In the genomic region with DNA sequence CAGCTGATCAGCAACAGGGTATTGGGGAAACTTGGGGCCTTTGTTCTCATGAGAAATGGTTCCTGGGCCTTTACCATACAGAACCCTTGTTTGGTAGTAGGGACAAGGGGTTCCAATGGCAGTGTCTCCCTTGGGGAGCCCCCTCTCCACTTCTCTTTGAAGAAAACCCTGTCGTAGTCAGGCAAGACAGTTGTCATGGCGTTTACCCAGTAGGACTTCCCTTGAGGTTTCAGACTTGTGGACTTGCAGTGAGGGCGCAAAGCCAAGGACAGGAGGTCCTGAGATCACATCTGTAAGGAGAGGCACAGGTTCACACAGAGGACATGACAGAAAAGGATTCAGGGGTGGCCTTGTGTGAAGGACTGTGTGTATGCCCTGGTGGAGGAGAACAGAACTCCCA, we compare ENCODE assay signal across 30 mouse cellular contexts. TPM values are rescaled to one million over a fixed set of nuclear protein-coding genes. Genes with fewer than 3 reads are reported as not detected.
A peak's percentile ranks its signal among the peaks of the same experiment; 100 is the strongest.
DNase-seq lines count a peak whose midpoint lies in the region; ATAC-seq lines count a peak whose summit lies in the region.
"Had no signal": no experiment of that assay in that cellular context is flagged by ENCODE, and none has a peak within 500 bp of the region (broad histone marks: within the 10 kb centered on the region; RNA-seq: fewer than 3 reads in every experiment).

No protein-coding gene starts in this region.

- H3K9me3 ChIP-seq in hindbrain, embryonic 12.5 days (replicated peaks) = no peaks in the 10 kb centered on the region
- H3K9me3 ChIP-seq in hindbrain, embryonic 11.5 days (ENCODE audit: control insufficient read depth, low read length) = no peaks in the 10 kb centered on the region
- H3K9me3 ChIP-seq: forebrain, embryonic 10.5 days; kidney, embryonic 15.5 days; limb, embryonic 12.5 days; stomach, embryonic 15.5 days had no signal

- H3K4me2 ChIP-seq in hindbrain, embryonic 12.5 days (replicated peaks) = no peak overlapping the region
- H3K4me2 ChIP-seq in hindbrain, embryonic 11.5 days (replicated peaks; ENCODE audit: low read depth, low read length) = no peak overlapping the region
- H3K4me2 ChIP-seq: liver, embryonic 11.5 days; stomach, embryonic 15.5 days had no signal

- H3K4me1 ChIP-seq in hindbrain, embryonic 12.5 days = peaks cover 20% of the 10 kb centered on the region
- no peaks in the 10 kb centered on the region for H3K4me1 ChIP-seq in hindbrain, embryonic 11.5 days (replicated peaks; ENCODE audit: control insufficient read depth, insufficient read depth, low read length)

- peak; percentile 2 for DNase-seq in cerebellum, adult 8-10 months
- no peak for DNase-seq in hindbrain, embryonic 11.5 days (ENCODE audit: low spot score)
- DNase-seq in thymus, postnatal 0 days (ENCODE audit: low spot score) = peak; percentile 5
- no peak for DNase-seq in thymus, postnatal 36 days
- no peak for DNase-seq in urinary bladder, adult 2 months (ENCODE audit: low spot score)
- no peak for DNase-seq in adrenal gland, postnatal 14 days
- DNase-seq: gastrocnemius, postnatal 25 days; kidney, adult 11 months; kidney, postnatal 36 days; layer of hippocampus, postnatal 36 days; liver, postnatal 0 days had no signal

- no peaks in the 10 kb centered on the region for H3K36me3 ChIP-seq in hindbrain, embryonic 12.5 days
- H3K36me3 ChIP-seq in hindbrain, embryonic 11.5 days (ENCODE audit: control insufficient read depth, insufficient read depth, low read length) = no peaks in the 10 kb centered on the region
- H3K36me3 ChIP-seq: forebrain, embryonic 10.5 days; kidney, embryonic 15.5 days; limb, embryonic 12.5 days; stomach, embryonic 15.5 days had no signal

- no peak for ATAC-seq in cerebellum, adult (ENCODE audit: insufficient number of reproducible peaks, low FRiP score, low TSS enrichment)
- ATAC-seq in hindbrain, embryonic 12.5 days (ENCODE audit: low FRiP score) = no peak
- no peak for ATAC-seq in hindbrain, embryonic 11.5 days (ENCODE audit: low FRiP score)
- ATAC-seq: CD4-positive, CD25-positive, alpha-beta regulatory T cell, adult 4 months; liver, postnatal 0 days; lung, postnatal 0 days had no signal

- H3K9ac ChIP-seq in hindbrain, embryonic 12.5 days = no peak overlapping the region
- no peak overlapping the region for H3K9ac ChIP-seq in hindbrain, embryonic 11.5 days (ENCODE audit: low read depth, low read length)
- H3K9ac ChIP-seq: kidney, embryonic 15.5 days; limb, embryonic 12.5 days; liver, postnatal 0 days; stomach, embryonic 15.5 days had no signal

- 52% methylated on average over 3 of the region's 3 CpGs for WGBS in hindbrain, embryonic 12.5 days
- WGBS in hindbrain, embryonic 11.5 days = 66% methylated on average over 3 of the region's 3 CpGs

- peak overlapping the region; percentile 66 for H3K27ac ChIP-seq in hindbrain, embryonic 12.5 days
- H3K27ac ChIP-seq in hindbrain, embryonic 11.5 days (ENCODE audit: low read depth, low read length) = no peak overlapping the region
- H3K27ac ChIP-seq: forebrain, embryonic 10.5 days; kidney, embryonic 15.5 days; limb, embryonic 12.5 days; macrophage; stomach, embryonic 15.5 days had no signal

- no peak overlapping the region for H3K4me3 ChIP-seq in hindbrain, embryonic 12.5 days
- no peak overlapping the region for H3K4me3 ChIP-seq in hindbrain, embryonic 11.5 days (ENCODE audit: low read depth, low read length)
- H3K4me3 ChIP-seq: limb, embryonic 12.5 days; stomach, embryonic 15.5 days had no signal

- no peaks in the 10 kb centered on the region; the same call in 1 of the 2 replicates for H3K27me3 ChIP-seq in hindbrain, embryonic 12.5 days
- no peaks in the 10 kb centered on the region for H3K27me3 ChIP-seq in hindbrain, embryonic 11.5 days (ENCODE audit: control insufficient read depth, insufficient read depth, low read length)
- H3K27me3 ChIP-seq: stomach, embryonic 15.5 days had no signal

RNA-seq across cellular contexts. Expression of a gene that starts 31.7 kb away (rescaled TPM):
- polyA plus RNA-seq in hindbrain, embryonic 12.5 days (2016; fragmentation: Nextera tagmentation; extraction: Ambion mirVana) = 2.3 and 2.5 TPM in 2 replicates
- polyA plus RNA-seq in hindbrain, embryonic 11.5 days (2014; fragmentation: Nextera tagmentation; extraction: Ambion mirVana) = 1.8 and 2.1 TPM in 2 replicates
- polyA plus RNA-seq in thymus, postnatal 0 days (2015; fragmentation: Nextera tagmentation; extraction: Ambion mirVana) = 15.1 and 15.3 TPM in 2 replicates
- 5.9 and 6.2 TPM in 2 replicates for polyA plus RNA-seq in urinary bladder, adult 2 months (2012; rRNA removed)
- 2.6 and 3.3 TPM in 2 replicates for total RNA-seq in adrenal gland, postnatal 14 days (2021)

RNA-seq across cellular contexts. Expression of a gene that starts 33.2 kb away (rescaled TPM):
- not detected in 2 replicates for polyA plus RNA-seq in hindbrain, embryonic 12.5 days (2016; fragmentation: Nextera tagmentation; extraction: Ambion mirVana)
- polyA plus RNA-seq in hindbrain, embryonic 11.5 days (2014; fragmentation: Nextera tagmentation; extraction: Ambion mirVana) = not detected in 2 replicates
- polyA plus RNA-seq in thymus, postnatal 0 days (2015; fragmentation: Nextera tagmentation; extraction: Ambion mirVana) = not detected in 2 replicates
- not detected in 2 replicates for polyA plus RNA-seq in urinary bladder, adult 2 months (2012; rRNA removed)
- not detected in 2 replicates for total RNA-seq in adrenal gland, postnatal 14 days (2021)
- total RNA-seq: adrenal gland, adult 18-20 months; gastrocnemius, postnatal 25 days; hematopoietic stem cell, adult 5-6 weeks; layer of hippocampus, adult 8-10 months; layer of hippocampus, postnatal 36 days; left cerebral cortex, postnatal 10 days had no signal
- polyA plus RNA-seq: CD4-positive, CD25-positive, alpha-beta regulatory T cell, adult 4 months; embryonic facial prominence, embryonic 11.5 days; forebrain, embryonic 10.5 days; forebrain, embryonic 16.5 days; heart, postnatal 0 days; kidney, embryonic 15.5 days; limb, embryonic 12.5 days; liver, embryonic 11.5 days; liver, postnatal 0 days; lung, postnatal 0 days; macrophage; midbrain, embryonic 16.5 days; stomach, embryonic 15.5 days; thymus, adult 2 months had no signal

Comparison
In these comparisons a context has a peak if more than half of its experiments do, and no peak if none do; other contexts are left out.
1. DNase-seq: peak in cerebellum, adult 8-10 months (single experiment) and thymus, postnatal 0 days (single experiment); none in hindbrain, embryonic 11.5 days (single experiment), thymus, postnatal 36 days (0 of 2), urinary bladder, adult 2 months (single experiment) and adrenal gland, postnatal 14 days (single experiment).